Mouse (Mus musculus): ENCODE results near the gene Padi3. TPM values are rescaled to one million over a fixed set of nuclear protein-coding genes. Genes with fewer than 3 reads are reported as not detected.
A peak's percentile ranks its signal among the peaks of the same experiment; 100 is the strongest.

Padi3 gene
- polyA plus RNA-seq, 1 experiment from 2014 or later: not detected

- Histone ChIP-seq H3K9me3 (ENCODE audit: control insufficient read depth, low read depth, low read length) (no peaks in the 10 kb centered on the region), H3K9ac (replicated peaks; ENCODE audit: low read depth, low read length) (no peak within 1 kb of the TSS), H3K4me2 (replicated peaks; ENCODE audit: low read depth, low read length) (no peak within 1 kb of the TSS), H3K27ac (ENCODE audit: low read length) (no peak within 1 kb of the TSS), H3K36me3 (ENCODE audit: control insufficient read depth, insufficient read depth, low read length) (no peaks in the 10 kb centered on the region), H3K27me3 (ENCODE audit: control insufficient read depth, insufficient read depth, low read length) (no peaks in the 10 kb centered on the region), H3K4me1 (ENCODE audit: control insufficient read depth, insufficient read depth, low read length) (peaks cover 4% of the 10 kb centered on the region; the same call in 1 of the 2 replicates), H3K4me3 (ENCODE audit: low read depth, low read length) (no peak within 1 kb of the TSS)
- 59% methylated on average over 6 of the region's 6 CpGs for WGBS
- no peak for ATAC-seq (ENCODE audit: insufficient number of reproducible peaks, insufficient read depth, low FRiP score, low read depth)
Measured at GRCm38 (mm10) chr4:140845666-140846065, 35.2 kb upstream of the Padi3 start, which contains the start of gene Padi1. Gene Padi1, minus strand, starts transcription at chr4:140845778.

- WGBS: 56% methylated on average over 4 of the region's 4 CpGs
- Histone ChIP-seq H3K9me3 (ENCODE audit: control insufficient read depth, low read depth, low read length) (no peaks in the 10 kb centered on the region), H3K4me1 (ENCODE audit: control insufficient read depth, insufficient read depth, low read length) (peaks cover 4% of the 10 kb centered on the region; the same call in 1 of the 2 replicates), H3K4me3 (ENCODE audit: low read depth, low read length) (no peak overlapping the region), H3K36me3 (ENCODE audit: control insufficient read depth, insufficient read depth, low read length) (no peaks in the 10 kb centered on the region), H3K27me3 (ENCODE audit: control insufficient read depth, insufficient read depth, low read length) (no peaks in the 10 kb centered on the region), H3K27ac (ENCODE audit: low read length) (no peak overlapping the region), H3K4me2 (replicated peaks; ENCODE audit: low read depth, low read length) (no peak overlapping the region), H3K9ac (replicated peaks; ENCODE audit: low read depth, low read length) (no peak overlapping the region)
- no peak for ATAC-seq (ENCODE audit: insufficient number of reproducible peaks, insufficient read depth, low FRiP score, low read depth)
Measured at GRCm38 (mm10) chr4:140844991-140845390, 34.5 kb upstream of the Padi3 start.

GRCm38 (mm10) chr4:140843670-140844280, 33.3 kb upstream of the Padi3 start:
- 58% methylated on average over 15 of the region's 15 CpGs for WGBS
- Histone ChIP-seq H3K9me3 (ENCODE audit: control insufficient read depth, low read depth, low read length) (no peaks in the 10 kb centered on the region), H3K9ac (replicated peaks; ENCODE audit: low read depth, low read length) (no peak overlapping the region), H3K4me1 (ENCODE audit: control insufficient read depth, insufficient read depth, low read length) (peaks cover 4% of the 10 kb centered on the region; the same call in 1 of the 2 replicates), H3K4me2 (replicated peaks; ENCODE audit: low read depth, low read length) (no peak overlapping the region), H3K27ac (ENCODE audit: low read length) (no peak overlapping the region), H3K36me3 (ENCODE audit: control insufficient read depth, insufficient read depth, low read length) (no peaks in the 10 kb centered on the region), H3K27me3 (ENCODE audit: control insufficient read depth, insufficient read depth, low read length) (no peaks in the 10 kb centered on the region), H3K4me3 (ENCODE audit: low read depth, low read length) (no peak overlapping the region)
- ATAC-seq (ENCODE audit: insufficient number of reproducible peaks, insufficient read depth, low FRiP score, low read depth): no peak

GRCm38 (mm10) chr4:140842909-140843308, 32.5 kb upstream of the Padi3 start:
- ATAC-seq (ENCODE audit: insufficient number of reproducible peaks, insufficient read depth, low FRiP score, low read depth): no peak
- Histone ChIP-seq H3K4me2 (replicated peaks; ENCODE audit: low read depth, low read length) (no peak overlapping the region), H3K4me3 (ENCODE audit: low read depth, low read length) (no peak overlapping the region), H3K4me1 (ENCODE audit: control insufficient read depth, insufficient read depth, low read length) (peaks cover 4% of the 10 kb centered on the region; the same call in 1 of the 2 replicates), H3K27ac (ENCODE audit: low read length) (no peak overlapping the region), H3K9ac (replicated peaks; ENCODE audit: low read depth, low read length) (no peak overlapping the region), H3K27me3 (ENCODE audit: control insufficient read depth, insufficient read depth, low read length) (no peaks in the 10 kb centered on the region), H3K36me3 (ENCODE audit: control insufficient read depth, insufficient read depth, low read length) (no peaks in the 10 kb centered on the region), H3K9me3 (ENCODE audit: control insufficient read depth, low read depth, low read length) (no peaks in the 10 kb centered on the region)
- WGBS: 50% methylated on average over 1 of the region's 1 CpGs

GRCm38 (mm10) chr4:140837879-140838278, 27.4 kb upstream of the Padi3 start:
- Histone ChIP-seq H3K4me3 (ENCODE audit: low read depth, low read length) (no peak overlapping the region), H3K4me1 (ENCODE audit: control insufficient read depth, insufficient read depth, low read length) (no peaks in the 10 kb centered on the region), H3K27ac (ENCODE audit: low read length) (no peak overlapping the region), H3K27me3 (ENCODE audit: control insufficient read depth, insufficient read depth, low read length) (no peaks in the 10 kb centered on the region), H3K9me3 (ENCODE audit: control insufficient read depth, low read depth, low read length) (no peaks in the 10 kb centered on the region), H3K4me2 (replicated peaks; ENCODE audit: low read depth, low read length) (no peak overlapping the region), H3K9ac (replicated peaks; ENCODE audit: low read depth, low read length) (no peak overlapping the region), H3K36me3 (ENCODE audit: control insufficient read depth, insufficient read depth, low read length) (no peaks in the 10 kb centered on the region)
- ATAC-seq (ENCODE audit: insufficient number of reproducible peaks, insufficient read depth, low FRiP score, low read depth): 0 out of 2 replicates have a peak, but pooled peaks have one; percentile 26
- 23% methylated on average over 8 of the region's 8 CpGs for WGBS

- Histone ChIP-seq H3K27me3 (ENCODE audit: control insufficient read depth, insufficient read depth, low read length) (no peaks in the 10 kb centered on the region), H3K4me1 (ENCODE audit: control insufficient read depth, insufficient read depth, low read length) (no peaks in the 10 kb centered on the region), H3K4me3 (ENCODE audit: low read depth, low read length) (no peak overlapping the region), H3K4me2 (replicated peaks; ENCODE audit: low read depth, low read length) (no peak overlapping the region), H3K9ac (replicated peaks; ENCODE audit: low read depth, low read length) (no peak overlapping the region), H3K9me3 (ENCODE audit: control insufficient read depth, low read depth, low read length) (no peaks in the 10 kb centered on the region), H3K27ac (ENCODE audit: low read length) (no peak overlapping the region), H3K36me3 (ENCODE audit: control insufficient read depth, insufficient read depth, low read length) (no peaks in the 10 kb centered on the region)
- no peak for ATAC-seq (ENCODE audit: insufficient number of reproducible peaks, insufficient read depth, low FRiP score, low read depth)
- WGBS: 74% methylated on average over 11 of the region's 11 CpGs
Measured at GRCm38 (mm10) chr4:140836208-140836866, 25.9 kb upstream of the Padi3 start.

GRCm38 (mm10) chr4:140835682-140836081, 25.2 kb upstream of the Padi3 start:
- 3% methylated on average over 10 of the region's 10 CpGs for WGBS
- H3K9me3 ChIP-seq (ENCODE audit: control insufficient read depth, low read depth, low read length): no peaks in the 10 kb centered on the region
- ATAC-seq (ENCODE audit: insufficient number of reproducible peaks, insufficient read depth, low FRiP score, low read depth): peak; percentile 59; the same call in 1 of the 2 replicates

GRCm38 (mm10) chr4:140834327-140834934, 24.0 kb upstream of the Padi3 start:
- WGBS: 73% methylated on average over 6 of the region's 6 CpGs
- ATAC-seq (ENCODE audit: insufficient number of reproducible peaks, insufficient read depth, low FRiP score, low read depth): no peak

More at GRCm38 (mm10) chr4:140835682-140836081, 25.2 kb upstream of the Padi3 start:
- H3K4me2 ChIP-seq (replicated peaks; ENCODE audit: low read depth, low read length): no peak overlapping the region
- no peak overlapping the region for H3K27ac ChIP-seq (ENCODE audit: low read length)
- no peaks in the 10 kb centered on the region for H3K36me3 ChIP-seq (ENCODE audit: control insufficient read depth, insufficient read depth, low read length)
- H3K4me1 ChIP-seq (ENCODE audit: control insufficient read depth, insufficient read depth, low read length): no peaks in the 10 kb centered on the region
- no peak overlapping the region for H3K9ac ChIP-seq (replicated peaks; ENCODE audit: low read depth, low read length)
- no peaks in the 10 kb centered on the region for H3K27me3 ChIP-seq (ENCODE audit: control insufficient read depth, insufficient read depth, low read length)
- H3K4me3 ChIP-seq (ENCODE audit: low read depth, low read length): no peak overlapping the region

More at GRCm38 (mm10) chr4:140834327-140834934, 24.0 kb upstream of the Padi3 start:
- Histone ChIP-seq H3K9ac (replicated peaks; ENCODE audit: low read depth, low read length) (no peak overlapping the region), H3K27ac (ENCODE audit: low read length) (no peak overlapping the region), H3K4me2 (replicated peaks; ENCODE audit: low read depth, low read length) (no peak overlapping the region), H3K4me1 (ENCODE audit: control insufficient read depth, insufficient read depth, low read length) (no peaks in the 10 kb centered on the region), H3K9me3 (ENCODE audit: control insufficient read depth, low read depth, low read length) (no peaks in the 10 kb centered on the region), H3K36me3 (ENCODE audit: control insufficient read depth, insufficient read depth, low read length) (no peaks in the 10 kb centered on the region), H3K27me3 (ENCODE audit: control insufficient read depth, insufficient read depth, low read length) (no peaks in the 10 kb centered on the region), H3K4me3 (ENCODE audit: low read depth, low read length) (no peak overlapping the region)
